Mouse (Mus musculus) heart, embryonic 14.5 days (tissue): ENCODE measurements around the gene Irak1. TPM values are rescaled to one million over a fixed set of nuclear protein-coding genes. Genes with fewer than 3 reads are reported as not detected.

Experiments used
- ATAC-seq: fragments of 200-750 bp; cut with Nextera tagmentation; 2 replicates; pipeline ENCODE4 v1.8.0; 2017; ENCODE audit warnings: low read depth, moderate TSS enrichment; ENCODE audit not compliant: insufficient number of reproducible peaks, insufficient read depth, low FRiP score
- H3K27ac ChIP-seq, 2 experiments: fragments of 200-500 bp in 1 of 2; fragments of 300-500 bp in 1 of 2; sonication (generic) in 1 of 2; replicated peaks in 1 of 2; 2 replicates each; pipeline ENCODE4 v1.5.1; 2012 to 2014; ENCODE audit warnings: low read depth in 2 of 2, low read length in 2 of 2, control low read depth in 1 of 2, mild to moderate bottlenecking in 1 of 2, mixed read lengths in 1 of 2; ENCODE audit not compliant: control insufficient read depth in 1 of 2, insufficient read depth in 1 of 2
- H3K27me3 ChIP-seq: fragments of 300-500 bp; sonication (generic); 2 replicates; pipeline ENCODE4 v1.6.1; 2014; ENCODE audit warnings: mild to moderate bottlenecking, low read length, control low read depth; ENCODE audit not compliant: control insufficient read depth, insufficient read depth
- H3K36me3 ChIP-seq: fragments of 300-500 bp; sonication (generic); 2 replicates; pipeline ENCODE4 v1.6.1; 2014; ENCODE audit warnings: mild to moderate bottlenecking, control low read depth, low read length, mixed read lengths; ENCODE audit not compliant: control insufficient read depth, insufficient read depth
- H3K4me1 ChIP-seq, 2 experiments: fragments of 200-500 bp in 1 of 2; fragments of 300-500 bp in 1 of 2; sonication (generic) in 1 of 2; 2 replicates each; pipeline ENCODE4 v1.6.1; 2012 to 2014; ENCODE audit warnings: low read length in 2 of 2, control low read depth in 1 of 2, mixed read lengths in 1 of 2; ENCODE audit not compliant: control insufficient read depth in 2 of 2, insufficient read depth in 2 of 2
- H3K4me2 ChIP-seq: fragments of 300-500 bp; sonication (generic); 2 replicates; pipeline ENCODE4 v1.6.1; 2014; ENCODE audit warnings: mild to moderate bottlenecking, low read length
- H3K4me3 ChIP-seq, 2 experiments: fragments of 200-500 bp in 1 of 2; fragments of 300-500 bp in 1 of 2; sonication (generic) in 1 of 2; 2 replicates each; pipeline ENCODE4 v1.5.1; 2012 to 2014; ENCODE audit warnings: low read length in 2 of 2, mild to moderate bottlenecking in 2 of 2, control low read depth in 1 of 2, low read depth in 1 of 2, moderate library complexity in 1 of 2; ENCODE audit not compliant: control insufficient read depth in 1 of 2, insufficient read depth in 1 of 2
- H3K9ac ChIP-seq: fragments of 300-500 bp; sonication (generic); 2 replicates; pipeline ENCODE4 v1.6.1; 2014; ENCODE audit warnings: mild to moderate bottlenecking, low read length
- H3K9me3 ChIP-seq: fragments of 300-500 bp; sonication (generic); 2 replicates; pipeline ENCODE4 v1.6.1; 2016; ENCODE audit warnings: low read length, control low read depth; ENCODE audit not compliant: control insufficient read depth
- WGBS: fragments of 180-500 bp; shearing (Covaris S2); extraction: QIAGEN DNeasy Blood & Tissue Kit; methylation state at CpG from one replicate; pipeline ENCODE4 v1.1.7; 2014; 5-methylcytosine and 5-hydroxymethylcytosine counted together
- polyA plus RNA-seq: library from polyadenylated mRNA; unstranded; fragments of >200 nt; fragmentation: Nextera tagmentation; extraction: Ambion mirVana; gene quantifications from 2 replicates; pipeline ENCODE4 v1.2.1, GENCODE M21; 2014

The Irak1 gene
- polyA plus RNA-seq, 1 experiment from 2014 or later: 41.4 TPM

GRCm38 (mm10) chrX:74014597-74014996, 9.1 kb downstream of the Irak1 start:
- Histone ChIP-seq H3K4me1 (no peaks in the 10 kb centered on the region), H3K9ac (no peak overlapping the region), H3K9me3 (no peaks in the 10 kb centered on the region), H3K27ac (no peak overlapping the region), H3K4me2 (no peak overlapping the region), H3K4me3 (no peak overlapping the region), H3K27me3 (no peaks in the 10 kb centered on the region), H3K36me3 (peaks cover 32% of the 10 kb centered on the region)
- no peak for ATAC-seq
- 100% methylated on average over 1 of the region's 1 CpGs for WGBS

- no peak overlapping the region for H3K4me2 ChIP-seq
- WGBS: 59% methylated on average over 8 of the region's 8 CpGs
- H3K36me3 ChIP-seq: no peaks in the 10 kb centered on the region
- H3K9ac ChIP-seq: no peak overlapping the region
- H3K9me3 ChIP-seq: no peaks in the 10 kb centered on the region
- ATAC-seq: no peak
- no peaks in the 10 kb centered on the region for H3K4me1 ChIP-seq
- no peak overlapping the region for H3K27ac ChIP-seq
- H3K4me3 ChIP-seq: no peak overlapping the region
- no peaks in the 10 kb centered on the region for H3K27me3 ChIP-seq
Measured at GRCm38 (mm10) chrX:74008063-74008462, 15.7 kb downstream of the Irak1 start.

- ATAC-seq: no peak
- no peak overlapping the region for H3K27ac ChIP-seq
- no peak overlapping the region for H3K9ac ChIP-seq
- 76% methylated on average over 21 of the region's 21 CpGs for WGBS
- H3K9me3 ChIP-seq: no peaks in the 10 kb centered on the region
- H3K27me3 ChIP-seq: no peaks in the 10 kb centered on the region
- H3K4me3 ChIP-seq: no peak overlapping the region
- no peaks in the 10 kb centered on the region for H3K36me3 ChIP-seq
- no peaks in the 10 kb centered on the region for H3K4me1 ChIP-seq
- H3K4me2 ChIP-seq: no peak overlapping the region
Measured at GRCm38 (mm10) chrX:74006401-74006800, 17.3 kb downstream of the Irak1 start.

DNA sequence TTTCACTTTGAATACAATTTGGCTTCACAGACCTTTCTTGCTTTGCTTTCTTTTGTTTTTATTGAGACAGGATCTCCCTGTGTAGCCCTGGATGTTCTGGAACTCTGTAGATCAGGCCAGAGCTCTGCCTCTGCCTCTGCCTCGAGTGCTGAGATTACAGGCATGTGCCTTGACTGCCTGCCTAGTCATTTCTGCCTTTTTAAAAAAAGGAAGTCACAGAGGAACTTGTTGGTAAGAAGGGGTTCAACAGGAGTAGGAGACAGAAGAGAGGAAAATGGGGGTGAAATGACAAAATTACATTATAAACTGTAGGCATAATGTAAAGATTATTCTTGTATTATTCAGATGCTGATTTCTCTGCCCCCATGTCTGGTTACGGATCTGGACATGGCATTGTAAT, 20.1 kb downstream of the Irak1 start:
- Histone ChIP-seq H3K36me3 (no peaks in the 10 kb centered on the region), H3K9ac (no peak overlapping the region), H3K9me3 (no peaks in the 10 kb centered on the region), H3K27me3 (no peaks in the 10 kb centered on the region), H3K4me2 (no peak overlapping the region), H3K4me3 (no peak overlapping the region), H3K4me1 (peaks cover 0 to 2% of the 10 kb centered on the region in 2 experiments; a peak in 1 of 4 replicates), H3K27ac (no peak overlapping the region)
- ATAC-seq: no peak
- WGBS: 62% methylated on average over 2 of the region's 2 CpGs

DNA sequence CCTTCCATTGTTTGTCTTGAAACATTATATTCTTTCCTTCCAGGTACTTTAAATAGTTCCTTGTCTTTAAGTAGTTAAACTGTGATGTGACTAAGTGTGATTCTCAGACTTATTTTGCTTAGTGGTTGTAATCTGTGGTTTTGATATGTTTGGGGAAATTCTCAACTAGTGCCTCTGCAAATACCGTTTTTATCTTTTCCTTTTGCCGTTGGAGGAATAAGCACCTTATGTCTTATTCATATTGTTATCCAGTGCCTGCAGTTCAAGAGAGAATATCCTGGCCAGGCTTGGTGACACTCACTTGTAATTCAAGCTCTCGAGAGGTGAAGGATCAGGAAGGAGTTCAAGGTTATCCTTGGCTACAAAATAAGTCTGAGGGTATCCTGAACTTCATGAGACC, 22.7 kb downstream of the Irak1 start:
- H3K27me3 ChIP-seq: no peaks in the 10 kb centered on the region
- H3K36me3 ChIP-seq: no peaks in the 10 kb centered on the region
- 64% methylated on average over 3 of the region's 3 CpGs for WGBS
- H3K4me1 ChIP-seq: peaks cover 0 to 2% of the 10 kb centered on the region in 2 experiments; a peak in 1 of 4 replicates
- H3K4me2 ChIP-seq: no peak overlapping the region
- H3K9ac ChIP-seq: no peak overlapping the region
- no peak overlapping the region for H3K27ac ChIP-seq
- H3K9me3 ChIP-seq: no peaks in the 10 kb centered on the region
- no peak overlapping the region for H3K4me3 ChIP-seq
- no peak for ATAC-seq

DNA sequence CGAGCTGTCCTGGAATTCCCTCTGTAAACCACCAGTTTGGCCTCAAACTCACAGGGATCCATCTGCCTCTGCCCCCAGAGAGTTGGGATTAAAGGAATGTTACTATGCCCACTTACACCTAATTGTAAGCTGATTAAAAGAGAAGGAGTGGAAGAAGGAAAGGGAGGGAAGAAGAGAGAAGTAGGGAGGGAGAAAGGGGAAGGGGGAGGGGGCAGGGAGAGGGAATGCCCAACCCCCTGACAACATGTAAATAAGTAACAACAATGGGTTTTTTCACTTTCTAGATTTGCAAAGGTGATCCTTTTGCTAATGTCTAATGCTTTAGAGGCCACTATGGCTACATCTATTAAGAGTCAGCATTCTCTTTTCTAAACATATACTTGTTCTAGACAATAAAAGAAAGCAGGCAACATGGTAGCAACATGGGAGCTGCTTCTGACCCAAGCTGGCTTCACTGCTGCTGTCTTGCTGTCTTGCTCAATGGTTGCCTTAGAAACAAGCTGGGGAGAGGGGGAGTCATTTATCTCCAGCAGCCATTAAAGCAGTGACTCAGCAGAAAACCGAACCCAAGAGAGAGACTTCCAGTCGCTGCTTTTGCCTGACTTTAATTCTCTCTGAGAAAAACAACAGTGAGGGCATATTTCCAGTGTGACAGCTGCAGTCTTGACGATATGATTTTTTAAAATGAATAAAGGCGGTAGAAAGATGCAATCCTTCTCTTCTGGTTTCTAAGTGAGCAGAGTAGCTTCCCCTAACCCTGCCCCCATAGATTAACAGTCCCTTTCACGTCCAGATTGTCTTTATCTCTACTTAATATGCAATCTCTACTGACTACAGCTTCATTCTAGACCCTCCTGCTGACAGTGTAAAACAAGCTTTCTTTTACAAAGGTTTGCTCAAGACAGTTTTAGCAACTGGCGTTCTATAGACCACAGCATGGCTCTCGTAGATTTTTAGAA, 24.5 kb downstream of the Irak1 start:
- no peak overlapping the region for H3K4me3 ChIP-seq
- H3K27me3 ChIP-seq: no peaks in the 10 kb centered on the region
- no peaks in the 10 kb centered on the region for H3K36me3 ChIP-seq
- no peak for ATAC-seq
- no peak overlapping the region for H3K27ac ChIP-seq
- no peak overlapping the region for H3K9ac ChIP-seq
- H3K9me3 ChIP-seq: no peaks in the 10 kb centered on the region
- peak overlapping the region; percentile 29; the same call in 1 of the 2 replicates for H3K4me2 ChIP-seq
- 29% methylated on average over 8 of the region's 8 CpGs for WGBS
- peaks cover 0 to 2% of the 10 kb centered on the region in 2 experiments; a peak in 1 of 4 replicates for H3K4me1 ChIP-seq

DNA sequence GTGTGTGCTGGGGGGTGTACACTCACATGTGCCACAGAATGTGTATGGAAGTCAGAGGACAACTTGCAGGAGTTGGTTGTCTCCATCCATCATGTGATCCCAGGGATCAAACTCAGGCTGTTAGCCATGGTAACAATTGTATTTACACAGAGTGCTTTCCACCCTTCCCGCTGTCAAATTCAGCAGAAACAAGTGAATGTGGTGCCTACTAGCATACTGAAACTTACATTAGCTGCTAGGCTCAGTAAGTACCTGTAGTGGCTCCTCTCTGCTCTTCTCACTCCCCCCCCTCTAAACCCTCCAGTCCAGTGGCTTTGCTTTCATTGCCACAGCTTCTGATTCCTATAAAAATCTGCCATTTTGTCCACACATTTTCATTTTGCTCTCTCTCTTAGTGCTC, 45.9 kb downstream of the Irak1 start:
- Histone ChIP-seq H3K36me3 (no peaks in the 10 kb centered on the region), H3K4me1 (no peaks in the 10 kb centered on the region), H3K4me2 (no peak overlapping the region), H3K27me3 (no peaks in the 10 kb centered on the region), H3K9me3 (no peaks in the 10 kb centered on the region), H3K4me3 (no peak overlapping the region), H3K9ac (no peak overlapping the region), H3K27ac (no peak overlapping the region)
- WGBS: 50% methylated on average over 1 of the region's 1 CpGs
- no peak for ATAC-seq
